Mouse (Mus musculus): ENCODE measurements around the gene Tomm20. TPM values are rescaled to one million over a fixed set of nuclear protein-coding genes. Genes with fewer than 3 reads are reported as not detected.
A peak's percentile ranks its signal among the peaks of the same experiment; 100 is the strongest.

The Tomm20 gene
- polyA plus RNA-seq, 1 experiment = 131 TPM

- Histone ChIP-seq H3K4me1 (ENCODE audit: control insufficient read depth, insufficient read depth, low read length) (no peaks in the 10 kb centered on the region; the same call in 1 of the 2 replicates), H3K27me3 (ENCODE audit: control insufficient read depth, insufficient read depth, low read length) (no peaks in the 10 kb centered on the region), H3K36me3 (ENCODE audit: control insufficient read depth, insufficient read depth, low read length) (no peaks in the 10 kb centered on the region; the same call in 1 of the 2 replicates), H3K27ac (ENCODE audit: control insufficient read depth, insufficient read depth, low read depth, low read length) (no peak overlapping the region), H3K4me3 (ENCODE audit: control insufficient read depth, low read depth, low read length) (no peak overlapping the region)
- TF ChIP-seq CTCF (IDR thresholded peaks at IDR 0.05; ENCODE audit: control insufficient read depth, insufficient read depth, insufficient replicate concordance, low read depth, low read length) (no peak), POLR2A (IDR thresholded peaks at IDR 0.05; ENCODE audit: control insufficient read depth, low read depth, low read length) (no peak)
These were observed 16.7 kb downstream of the Tomm20 start for GRCm38 (mm10) chr8:126928755-126929505.

GRCm38 (mm10) chr8:126928028-126928427, 17.6 kb downstream of the Tomm20 start:
- Histone ChIP-seq H3K27ac (ENCODE audit: control insufficient read depth, insufficient read depth, low read depth, low read length) (no peak overlapping the region), H3K4me1 (ENCODE audit: control insufficient read depth, insufficient read depth, low read length) (no peaks in the 10 kb centered on the region; the same call in 1 of the 2 replicates), H3K4me3 (ENCODE audit: control insufficient read depth, low read depth, low read length) (no peak overlapping the region), H3K36me3 (ENCODE audit: control insufficient read depth, insufficient read depth, low read length) (no peaks in the 10 kb centered on the region; the same call in 1 of the 2 replicates), H3K27me3 (ENCODE audit: control insufficient read depth, insufficient read depth, low read length) (no peaks in the 10 kb centered on the region)
- no peak for TF ChIP-seq POLR2A (IDR thresholded peaks at IDR 0.05; ENCODE audit: control insufficient read depth, low read depth, low read length)
- TF ChIP-seq CTCF (IDR thresholded peaks at IDR 0.05; ENCODE audit: control insufficient read depth, insufficient read depth, insufficient replicate concordance, low read depth, low read length) = no peak

GRCm38 (mm10) chr8:126927058-126927457, 18.6 kb downstream of the Tomm20 start:
- no peak overlapping the region for H3K4me3 ChIP-seq (ENCODE audit: control insufficient read depth, low read depth, low read length)
- H3K36me3 ChIP-seq (ENCODE audit: control insufficient read depth, insufficient read depth, low read length) = no peaks in the 10 kb centered on the region
- TF ChIP-seq CTCF (IDR thresholded peaks at IDR 0.05; ENCODE audit: control insufficient read depth, insufficient read depth, insufficient replicate concordance, low read depth, low read length) (no peak), POLR2A (IDR thresholded peaks at IDR 0.05; ENCODE audit: control insufficient read depth, low read depth, low read length) (no peak)
- no peaks in the 10 kb centered on the region for H3K27me3 ChIP-seq (ENCODE audit: control insufficient read depth, insufficient read depth, low read length)
- H3K4me1 ChIP-seq (ENCODE audit: control insufficient read depth, insufficient read depth, low read length) = no peaks in the 10 kb centered on the region
- H3K27ac ChIP-seq (ENCODE audit: control insufficient read depth, insufficient read depth, low read depth, low read length) = no peak overlapping the region

GRCm38 (mm10) chr8:126922981-126923380, 22.7 kb downstream of the Tomm20 start:
- TF ChIP-seq POLR2A (IDR thresholded peaks at IDR 0.05; ENCODE audit: control insufficient read depth, low read depth, low read length) = no peak
- TF ChIP-seq CTCF (IDR thresholded peaks at IDR 0.05; ENCODE audit: control insufficient read depth, insufficient read depth, insufficient replicate concordance, low read depth, low read length) = no peak
- Histone ChIP-seq H3K4me1 (ENCODE audit: control insufficient read depth, insufficient read depth, low read length) (no peaks in the 10 kb centered on the region; the same call in 1 of the 2 replicates), H3K27me3 (ENCODE audit: control insufficient read depth, insufficient read depth, low read length) (no peaks in the 10 kb centered on the region), H3K27ac (ENCODE audit: control insufficient read depth, insufficient read depth, low read depth, low read length) (no peak overlapping the region), H3K36me3 (ENCODE audit: control insufficient read depth, insufficient read depth, low read length) (no peaks in the 10 kb centered on the region), H3K4me3 (ENCODE audit: control insufficient read depth, low read depth, low read length) (no peak overlapping the region)

GRCm38 (mm10) chr8:126921432-126921831, 24.2 kb downstream of the Tomm20 start:
- H3K4me3 ChIP-seq (ENCODE audit: control insufficient read depth, low read depth, low read length) = no peak overlapping the region
- no peaks in the 10 kb centered on the region; the same call in 1 of the 2 replicates for H3K4me1 ChIP-seq (ENCODE audit: control insufficient read depth, insufficient read depth, low read length)
- no peaks in the 10 kb centered on the region for H3K27me3 ChIP-seq (ENCODE audit: control insufficient read depth, insufficient read depth, low read length)
- TF ChIP-seq CTCF (IDR thresholded peaks at IDR 0.05; ENCODE audit: control insufficient read depth, insufficient read depth, insufficient replicate concordance, low read depth, low read length) (no peak), POLR2A (IDR thresholded peaks at IDR 0.05; ENCODE audit: control insufficient read depth, low read depth, low read length) (no peak)
- no peaks in the 10 kb centered on the region for H3K36me3 ChIP-seq (ENCODE audit: control insufficient read depth, insufficient read depth, low read length)
- no peak overlapping the region for H3K27ac ChIP-seq (ENCODE audit: control insufficient read depth, insufficient read depth, low read depth, low read length)

DNA sequence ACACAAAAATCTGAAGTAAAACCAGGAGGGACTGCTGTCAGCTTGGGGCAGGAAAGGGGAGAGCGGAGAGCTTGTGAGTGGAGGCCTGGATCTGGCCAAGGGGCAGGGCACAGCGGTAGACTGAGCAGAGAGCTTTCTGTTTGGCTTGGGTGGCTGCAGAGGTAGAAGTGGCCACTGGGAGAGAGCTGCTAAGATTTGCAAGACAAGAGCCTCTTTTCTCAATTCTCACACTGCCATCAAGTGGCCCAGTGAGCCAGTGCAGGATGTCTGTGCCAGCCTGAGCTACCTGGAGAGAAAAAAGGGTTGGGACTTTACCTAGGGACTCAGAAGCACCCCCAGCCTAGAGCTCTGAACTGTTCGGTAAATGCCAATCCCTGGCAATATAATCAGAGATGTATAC, 24.8 kb downstream of the Tomm20 start:
- TF ChIP-seq CTCF (IDR thresholded peaks at IDR 0.05; ENCODE audit: control insufficient read depth, insufficient read depth, insufficient replicate concordance, low read depth, low read length) (peak; percentile 59), POLR2A (IDR thresholded peaks at IDR 0.05; ENCODE audit: control insufficient read depth, low read depth, low read length) (no peak)
- Histone ChIP-seq H3K4me1 (ENCODE audit: control insufficient read depth, insufficient read depth, low read length) (no peaks in the 10 kb centered on the region; the same call in 1 of the 2 replicates), H3K4me3 (ENCODE audit: control insufficient read depth, low read depth, low read length) (no peak overlapping the region), H3K36me3 (ENCODE audit: control insufficient read depth, insufficient read depth, low read length) (no peaks in the 10 kb centered on the region), H3K27me3 (ENCODE audit: control insufficient read depth, insufficient read depth, low read length) (no peaks in the 10 kb centered on the region), H3K27ac (ENCODE audit: control insufficient read depth, insufficient read depth, low read depth, low read length) (no peak overlapping the region)

DNA sequence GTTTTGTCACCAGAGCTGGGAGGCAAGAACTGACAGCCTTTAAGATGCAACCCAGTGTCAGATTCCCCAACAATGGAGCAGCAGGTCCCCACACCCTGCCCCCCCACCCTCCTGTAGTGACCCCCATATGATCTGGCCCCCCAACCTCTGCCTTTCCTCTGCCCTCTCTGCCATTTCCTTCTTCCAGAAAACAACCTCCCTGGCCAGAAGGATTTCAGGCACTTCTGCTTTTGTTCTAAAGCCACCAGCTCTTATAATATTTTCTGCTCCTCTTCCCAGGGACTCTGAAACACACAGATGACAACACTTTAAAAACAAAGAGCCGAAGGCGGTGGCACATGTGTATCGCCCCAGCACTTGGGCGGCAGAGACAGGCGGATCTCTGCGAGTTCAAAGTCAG, 25.3 kb downstream of the Tomm20 start:
- Histone ChIP-seq H3K4me1 (ENCODE audit: control insufficient read depth, insufficient read depth, low read length) (no peaks in the 10 kb centered on the region; the same call in 1 of the 2 replicates), H3K36me3 (ENCODE audit: control insufficient read depth, insufficient read depth, low read length) (no peaks in the 10 kb centered on the region), H3K4me3 (ENCODE audit: control insufficient read depth, low read depth, low read length) (no peak overlapping the region), H3K27ac (ENCODE audit: control insufficient read depth, insufficient read depth, low read depth, low read length) (no peak overlapping the region), H3K27me3 (ENCODE audit: control insufficient read depth, insufficient read depth, low read length) (no peaks in the 10 kb centered on the region)
- TF ChIP-seq CTCF (IDR thresholded peaks at IDR 0.05; ENCODE audit: control insufficient read depth, insufficient read depth, insufficient replicate concordance, low read depth, low read length) (no peak), POLR2A (IDR thresholded peaks at IDR 0.05; ENCODE audit: control insufficient read depth, low read depth, low read length) (no peak)
